Mouse (Mus musculus) lung, postnatal 25 days (tissue): ENCODE data around the gene Mpzl3.
A peak's percentile ranks its signal among the peaks of the same experiment; 100 is the strongest.

Source experiments
- DNase-seq: peaks from one replicate; pipeline ENCODE4 v3.0.0; 2022; ENCODE audit warnings: low spot score

The Mpzl3 gene

DNA sequence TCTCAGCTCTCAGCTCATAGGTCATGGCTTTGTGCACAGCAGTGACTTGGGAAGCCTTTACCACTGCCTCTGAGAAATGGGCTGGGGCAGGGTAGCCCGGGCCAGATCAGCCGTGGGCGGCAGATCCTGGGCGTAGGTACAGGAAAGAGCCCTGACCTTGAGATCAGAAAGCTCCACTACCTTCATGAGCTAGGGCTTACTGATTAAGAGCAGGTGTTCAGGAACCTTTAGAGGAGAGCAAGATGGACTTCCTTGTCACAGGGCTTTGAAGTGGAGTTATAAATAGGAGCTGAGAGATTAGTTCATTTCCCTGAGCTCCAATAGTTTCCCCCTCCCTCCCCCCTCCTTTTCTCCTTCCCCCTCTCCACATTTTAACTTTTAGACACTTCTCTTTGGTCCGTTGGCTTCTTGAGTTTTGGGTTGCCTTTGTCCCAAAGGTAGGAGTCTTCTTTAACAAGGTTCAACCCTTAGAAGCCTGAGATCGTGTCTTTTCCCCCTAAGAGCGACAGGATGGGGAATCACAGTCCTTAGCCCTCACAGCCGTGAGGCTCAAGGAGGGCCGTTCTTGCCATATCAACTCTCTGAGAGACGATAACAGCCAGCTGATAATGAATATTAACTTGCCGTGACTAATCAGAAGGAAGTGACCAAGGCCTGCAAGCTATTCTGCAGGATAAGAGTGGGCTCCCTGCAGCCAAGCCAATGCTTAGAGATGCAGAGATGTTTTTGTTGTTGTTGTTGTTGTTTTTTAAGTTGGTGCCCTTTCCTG lies 48.4 kb downstream of the Mpzl3 start:
- DNase-seq: no peak

DNA sequence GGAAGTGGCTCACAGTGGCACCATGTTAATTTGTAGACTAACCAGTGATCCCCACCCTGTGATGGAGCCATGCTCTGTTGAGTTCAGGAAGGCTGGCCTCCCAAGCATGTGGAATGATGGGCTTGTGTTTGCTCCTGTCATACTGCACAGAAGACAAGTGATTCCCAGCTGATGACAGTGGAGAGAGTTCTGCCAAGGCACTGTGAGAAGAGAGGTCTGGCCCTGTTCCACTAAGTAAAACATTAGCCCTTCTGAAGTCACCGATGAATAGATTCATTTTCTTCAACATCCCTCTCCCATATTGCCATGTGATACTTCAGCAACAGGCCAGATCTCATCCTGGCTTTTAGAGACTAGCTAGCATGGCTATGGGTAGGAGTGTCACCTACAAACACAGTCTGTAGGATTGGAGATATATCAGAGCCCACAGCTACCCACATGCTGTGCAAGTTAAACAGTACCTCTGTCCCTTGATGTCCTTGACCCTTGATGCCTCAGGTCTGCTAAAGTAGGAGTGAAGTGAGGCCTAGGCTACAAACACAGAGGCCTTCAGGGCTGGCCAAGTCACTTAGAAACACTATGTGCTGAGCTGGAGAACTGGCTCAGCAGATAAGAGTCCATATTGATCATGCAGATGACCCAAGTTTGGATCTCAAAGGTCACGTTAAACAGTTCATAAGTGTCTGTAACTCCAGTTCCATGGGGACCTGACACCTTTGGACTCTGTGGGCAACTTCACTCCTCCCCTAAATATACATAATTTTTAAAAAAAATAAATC lies 50.8 kb downstream of the Mpzl3 start:
- no peak for DNase-seq

- DNase-seq: no peak
Observed at GRCm38 (mm10) chr9:45115706-45116105, 60.7 kb downstream of the Mpzl3 start.

GRCm38 (mm10) chr9:45116819-45117218 lies 61.8 kb downstream of the Mpzl3 start:
- no peak for DNase-seq

- no peak for DNase-seq
Observed at GRCm38 (mm10) chr9:45117741-45118431, 62.9 kb downstream of the Mpzl3 start, which contains the start of gene Scn2b. Gene Scn2b, plus strand, starts transcription at chr9:45117782.

GRCm38 (mm10) chr9:45118552-45118951 lies 63.6 kb downstream of the Mpzl3 start:
- DNase-seq: no peak

- no peak for DNase-seq
Observed at GRCm38 (mm10) chr9:45119316-45119953, 64.4 kb downstream of the Mpzl3 start.

DNA sequence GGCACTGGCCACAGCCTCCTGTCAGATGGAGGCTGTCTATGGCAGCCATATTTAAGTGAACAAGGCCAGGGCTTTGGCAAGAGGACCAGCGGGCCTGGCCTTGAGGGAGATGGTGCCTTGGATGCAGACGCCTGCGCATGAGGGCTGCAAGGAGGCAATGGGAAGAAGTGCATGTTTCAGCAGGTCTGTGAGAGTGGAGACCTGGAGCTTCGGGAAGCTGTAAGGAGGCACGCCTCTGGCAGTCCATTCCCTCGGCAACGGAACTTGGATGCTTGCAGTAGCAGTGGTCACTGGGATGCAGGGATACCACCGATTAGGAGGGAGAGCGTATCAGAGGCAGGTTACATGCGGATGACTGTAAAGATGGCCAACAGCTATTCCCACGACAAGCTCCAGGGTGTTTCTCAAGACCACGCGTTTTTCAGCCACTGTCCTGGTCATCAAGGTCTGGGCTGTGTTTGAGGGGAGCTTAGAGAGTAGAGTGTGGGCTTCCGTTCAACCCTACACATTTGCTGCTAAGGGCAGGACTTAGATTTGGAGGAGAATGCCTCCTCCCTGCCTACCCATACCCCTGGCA lies 65.1 kb downstream of the Mpzl3 start:
- no peak for DNase-seq

DNA sequence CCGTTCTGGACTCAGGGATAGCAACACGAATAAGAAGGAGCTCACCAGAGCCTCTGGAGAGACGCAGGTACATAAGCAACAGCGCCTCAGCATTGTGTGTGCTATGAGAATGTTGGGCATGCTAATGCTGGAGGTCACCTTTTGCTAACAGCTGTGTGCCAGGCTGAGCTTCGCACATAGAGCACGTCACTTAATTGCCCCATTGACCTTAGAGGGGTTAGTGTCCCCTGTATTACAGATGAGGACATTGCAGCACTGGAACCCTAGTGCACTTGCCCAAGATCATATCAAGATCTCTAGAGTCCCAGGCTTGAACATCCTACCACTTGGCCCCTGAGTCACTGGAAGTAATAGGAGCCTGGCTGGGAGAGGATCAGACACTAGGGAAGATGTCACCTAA lies 65.6 kb downstream of the Mpzl3 start:
- no peak for DNase-seq

DNA sequence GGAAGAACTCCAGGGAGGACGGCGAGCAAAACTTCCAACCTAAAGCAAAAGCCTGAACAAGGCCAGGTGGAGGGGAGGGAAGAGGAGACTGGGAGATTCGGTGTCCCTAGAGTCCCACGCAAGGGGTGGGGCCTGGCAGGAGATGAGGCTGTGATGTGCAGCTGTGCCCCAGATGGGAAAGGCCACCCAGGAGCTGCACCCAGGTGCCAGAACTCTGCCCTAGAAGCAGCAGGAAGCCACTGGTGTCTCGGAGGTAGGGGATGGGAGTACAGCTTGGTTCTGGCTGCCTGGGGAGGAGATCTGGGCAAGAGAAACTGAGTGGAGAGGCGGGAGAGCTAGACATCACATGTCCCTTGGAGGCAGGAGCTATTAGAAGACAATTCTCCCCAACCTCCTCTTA lies 66.0 kb downstream of the Mpzl3 start:
- no peak for DNase-seq

GRCm38 (mm10) chr9:45121769-45122168 lies 66.8 kb downstream of the Mpzl3 start:
- DNase-seq: peak; percentile 79

DNA sequence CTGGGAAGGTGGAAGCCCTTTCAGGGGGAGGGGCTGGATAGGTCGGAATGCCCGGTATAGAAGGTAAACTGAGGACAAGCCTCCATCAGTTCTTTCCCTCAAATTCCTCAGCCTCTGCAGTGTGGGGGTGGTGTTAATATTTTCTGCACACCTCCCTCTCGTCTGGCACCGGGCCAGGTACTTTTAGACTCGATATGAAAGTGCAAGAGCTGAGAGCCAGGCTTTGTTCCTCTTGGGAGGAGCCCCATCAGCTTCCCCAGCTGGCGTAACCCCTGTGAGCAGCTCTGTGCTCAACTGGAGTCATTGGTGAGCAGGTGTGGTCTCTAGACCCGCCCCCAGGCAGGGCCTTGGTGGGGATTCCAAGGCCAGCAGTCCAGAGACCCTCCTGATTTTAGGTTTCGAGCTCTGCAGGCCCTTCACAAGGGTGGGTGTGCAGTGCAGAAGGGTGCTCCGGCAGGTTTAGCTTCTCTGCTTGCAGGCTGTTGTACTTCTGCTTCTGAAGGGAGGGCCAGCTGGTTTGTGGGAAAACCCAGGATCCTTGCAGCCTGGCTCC lies 67.3 kb downstream of the Mpzl3 start:
- peak; percentile 64 for DNase-seq

DNA sequence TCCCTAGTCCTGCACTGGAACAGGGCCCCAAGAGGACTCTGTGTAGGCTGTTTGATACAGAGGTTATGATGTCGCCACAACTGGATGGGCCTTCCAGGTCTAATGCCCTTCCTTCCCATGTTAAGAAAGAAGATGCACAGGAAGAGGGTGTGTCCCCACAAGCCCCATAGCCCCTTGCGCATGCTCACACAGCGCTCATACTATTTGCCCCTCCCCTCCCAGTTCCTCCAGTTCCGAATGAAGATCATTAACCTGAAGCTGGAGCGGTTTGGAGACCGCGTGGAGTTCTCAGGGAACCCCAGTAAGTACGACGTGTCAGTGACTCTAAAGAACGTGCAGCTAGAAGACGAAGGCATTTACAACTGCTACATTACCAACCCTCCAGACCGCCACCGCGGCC lies 70.2 kb downstream of the Mpzl3 start:
- DNase-seq: no peak

GRCm38 (mm10) chr9:45126941-45127340 lies 72.0 kb downstream of the Mpzl3 start:
- no peak for DNase-seq
